Mouse (Mus musculus) MEL (cell line): Measurements from ENCODE around the gene Bsn.

Experiments
- ELF1 ChIP-seq: IDR thresholded peaks from 2 replicates; pipeline ENCODE4 v1.6.1; 2014; ENCODE audit warnings: low read depth, mild to moderate bottlenecking, inconsistent platforms, low read length, improper control_type of control experiment, moderate library complexity
- EP300 ChIP-seq, 2 experiments: IDR thresholded peaks; 2 replicates each; pipeline ENCODE4 v1.6.1; 2011; ENCODE audit warnings: improper control_type of control experiment in 2 of 2, low read length in 2 of 2, low read depth in 1 of 2, mild to moderate bottlenecking in 1 of 2
- POLR2AphosphoS5 ChIP-seq: IDR thresholded peaks from 2 replicates; pipeline ENCODE4 v1.6.1; 2012; ENCODE audit warnings: low read depth, borderline replicate concordance, mild to moderate bottlenecking, inconsistent platforms, low read length, moderate library complexity, mixed read lengths
- USF1 ChIP-seq: IDR thresholded peaks from 2 replicates; pipeline ENCODE4 v1.6.1; 2014; ENCODE audit warnings: low read depth, mild to moderate bottlenecking, inconsistent platforms, low read length, improper control_type of control experiment, moderate library complexity
- ZMIZ1 ChIP-seq: IDR thresholded peaks from 2 replicates; pipeline ENCODE4 v1.6.1; 2012; ENCODE audit warnings: low read depth, mild to moderate bottlenecking, inconsistent platforms, low read length, improper control_type of control experiment, moderate library complexity

DNA sequence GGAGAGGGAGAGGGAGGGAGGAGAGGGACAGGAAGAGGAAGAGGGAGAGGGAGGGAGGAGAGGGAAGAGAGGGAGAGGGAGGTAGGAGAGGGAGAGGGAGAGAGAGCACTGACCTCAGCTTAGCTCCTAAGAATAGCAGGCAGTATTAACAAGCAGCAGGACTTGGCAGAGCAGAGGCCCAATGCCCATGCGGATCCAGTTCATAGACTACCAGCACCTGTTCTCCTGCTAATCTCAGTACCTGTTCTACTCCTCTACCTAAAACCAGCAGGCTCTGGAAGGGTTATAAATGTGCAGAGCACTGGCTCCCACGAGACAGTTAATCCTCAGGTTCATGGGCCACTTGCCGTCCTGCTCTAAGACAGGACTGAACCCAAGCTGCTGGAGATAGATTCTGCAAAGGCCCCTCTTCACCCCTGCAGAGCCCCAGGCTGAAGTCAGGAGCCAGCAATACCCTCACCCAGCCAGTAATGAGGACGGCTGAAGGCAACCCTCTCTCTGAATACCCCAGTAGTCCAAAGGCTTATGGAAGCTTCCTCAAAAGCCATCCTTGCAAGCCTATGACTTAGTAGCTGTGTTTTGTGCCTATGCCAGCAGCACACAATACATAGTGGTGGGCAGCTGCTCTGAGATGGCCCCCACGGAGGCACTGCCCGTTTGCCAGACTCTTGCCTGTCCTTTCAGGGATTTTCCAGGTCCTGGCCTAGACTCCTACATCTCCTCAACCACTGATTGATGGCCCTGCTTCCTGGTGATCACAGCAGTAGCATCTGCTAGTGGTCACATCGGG is 116.8 kb downstream of the Bsn start:
- TF ChIP-seq ZMIZ1 (no peak), USF1 (no peak), POLR2AphosphoS5 (no peak), ELF1 (no peak), EP300 (IDR thresholded peaks at IDR 0.05; ENCODE audit: low read depth in 1 of 2, low read length in 2 of 2) (no peak)
